Mouse (Mus musculus) ES-Bruce4 (cell line): Measurements from ENCODE around the gene Clptm1.

Experiments used
- CTCF ChIP-seq: IDR thresholded peaks from one replicate; pipeline ENCODE4 v1.8.1; 2011; ENCODE audit warnings: low read depth, low read length
- EP300 ChIP-seq: IDR thresholded peaks from 2 replicates; pipeline ENCODE4 v1.6.1; 2011; ENCODE audit warnings: low read depth, low read length; ENCODE audit not compliant: insufficient read depth
- POLR2A ChIP-seq: IDR thresholded peaks from one replicate; pipeline ENCODE4 v1.8.1; 2011; ENCODE audit warnings: low read length; ENCODE audit not compliant: insufficient read depth

DNA sequence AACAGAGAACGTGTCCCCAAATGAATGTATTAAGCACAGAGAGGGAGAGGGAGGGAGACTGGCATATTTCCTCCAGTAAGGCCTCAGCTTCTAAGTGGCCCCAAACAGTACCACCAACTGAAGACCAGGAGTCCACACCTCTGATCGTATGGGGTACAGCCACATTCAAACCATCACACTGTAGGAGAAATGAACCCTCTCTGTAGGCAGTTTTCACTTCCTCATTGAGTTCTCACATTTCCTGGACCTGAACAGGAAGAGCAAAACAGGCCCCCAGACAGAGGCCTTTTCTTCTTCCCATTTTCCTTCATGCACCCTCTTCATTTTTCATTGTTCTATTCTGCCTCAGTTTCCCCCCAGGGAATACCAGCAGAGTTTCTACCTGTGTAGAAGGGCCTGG is 2.6 kb upstream of the Clptm1 start:
- TF ChIP-seq CTCF = no peak
- no peak for TF ChIP-seq EP300
- TF ChIP-seq POLR2A = no peak
